Comparison of ENCODE assay signal across 10 mouse cellular contexts in genomic region chr11:55184733-55185291, GRCm38 (mm10). TPM values are rescaled to one million over a fixed set of nuclear protein-coding genes. Genes with fewer than 3 reads are reported as not detected.
DNase-seq lines count a peak whose midpoint lies in the region; ATAC-seq and TF ChIP-seq lines count a peak whose summit lies in the region.
"Had no signal": no experiment of that assay in that cellular context is flagged by ENCODE, and none has a peak within 500 bp of the region (broad histone marks: within the 10 kb centered on the region; RNA-seq: fewer than 3 reads in every experiment).

TSS of gene Slc36a2 (minus strand) at chr11:55185077.

- peak in 1 of 2 experiments; percentile 31 for DNase-seq in heart, adult 2 months
- no peak for DNase-seq in heart, adult 11 months
- no peak for DNase-seq in adrenal gland, adult 18-20 months (ENCODE audit: low spot score in 2 of 2)
- peak; percentile 45 for DNase-seq in lung, embryonic 14.5 days
- no peak for DNase-seq in left cerebral cortex, adult 11 months (ENCODE audit: low spot score)
- DNase-seq in forebrain, postnatal 0 days: no peak

- no peaks in the 10 kb centered on the region for H3K9me3 ChIP-seq in lung, embryonic 14.5 days (ENCODE audit: low read depth, low read length)
- H3K9me3 ChIP-seq in forebrain, postnatal 0 days (ENCODE audit: low read length): no peaks in the 10 kb centered on the region
- H3K9me3 ChIP-seq in midbrain, embryonic 15.5 days: no peaks in the 10 kb centered on the region
- H3K9me3 ChIP-seq: hindbrain, embryonic 10.5 days had no signal

- 34% methylated on average over 10 of the region's 10 CpGs for WGBS in heart, adult 2 months
- 26% methylated on average over 10 of the region's 10 CpGs for WGBS in lung, embryonic 14.5 days
- WGBS in forebrain, postnatal 0 days: 24% methylated on average over 10 of the region's 10 CpGs
- 25% methylated on average over 10 of the region's 10 CpGs for WGBS in midbrain, embryonic 15.5 days

- peak within 1 kb of the TSS; percentile 18; the same call in 1 of the 2 replicates for H3K4me3 ChIP-seq in heart, adult 2 months
- no peak within 1 kb of the TSS for H3K4me3 ChIP-seq in lung, embryonic 14.5 days (ENCODE audit: low read depth, low read length)
- no peak within 1 kb of the TSS for H3K4me3 ChIP-seq in forebrain, postnatal 0 days (ENCODE audit: low read depth, low read length)
- H3K4me3 ChIP-seq in midbrain, embryonic 15.5 days: no peak within 1 kb of the TSS
- H3K4me3 ChIP-seq: hindbrain, embryonic 10.5 days; megakaryocyte, embryonic 14.5 days had no signal

- TF ChIP-seq EP300 in heart, adult 2 months (IDR thresholded peaks at IDR 0.05; ENCODE audit: insufficient read depth, low read depth, low read length): no peak

- TF ChIP-seq CTCF in heart, adult 2 months (IDR thresholded peaks at IDR 0.05): no peak
- no peak for TF ChIP-seq CTCF in lung, embryonic 14.5 days (IDR thresholded peaks at IDR 0.05; ENCODE audit: low read depth)
- no peak for TF ChIP-seq CTCF in forebrain, postnatal 0 days (IDR thresholded peaks at IDR 0.05; ENCODE audit: low read depth)

- no peak within 1 kb of the TSS for H3K27ac ChIP-seq in heart, adult 2 months
- no peak within 1 kb of the TSS for H3K27ac ChIP-seq in lung, embryonic 14.5 days (ENCODE audit: low read depth)
- H3K27ac ChIP-seq in forebrain, postnatal 0 days (ENCODE audit: low read depth, low read length): no peak within 1 kb of the TSS
- no peak within 1 kb of the TSS for H3K27ac ChIP-seq in midbrain, embryonic 15.5 days

- H3K27me3 ChIP-seq in heart, adult 2 months (ENCODE audit: control insufficient read depth, insufficient read depth, low read length): no peaks in the 10 kb centered on the region
- H3K27me3 ChIP-seq in lung, embryonic 14.5 days (ENCODE audit: insufficient read depth, low read length): no peaks in the 10 kb centered on the region
- no peaks in the 10 kb centered on the region for H3K27me3 ChIP-seq in forebrain, postnatal 0 days (ENCODE audit: insufficient read depth, low read length)
- H3K27me3 ChIP-seq in midbrain, embryonic 15.5 days (replicated peaks): no peaks in the 10 kb centered on the region

- intact Hi-C loops in heart, adult 2 months (cut with DNase I): no loop called here

- no peak within 1 kb of the TSS; the same call in 1 of the 2 replicates for H3K9ac ChIP-seq in heart, adult 2 months (ENCODE audit: low read depth, low read length)
- no peak within 1 kb of the TSS for H3K9ac ChIP-seq in lung, embryonic 14.5 days
- no peak within 1 kb of the TSS for H3K9ac ChIP-seq in forebrain, postnatal 0 days
- H3K9ac ChIP-seq in midbrain, embryonic 15.5 days: no peak within 1 kb of the TSS

- peak; percentile 42; the same call in 1 of the 2 replicates for TF ChIP-seq POLR2A in heart, adult 2 months (IDR thresholded peaks at IDR 0.05; ENCODE audit: insufficient read depth, low read depth, low read length)

- no peaks in the 10 kb centered on the region for H3K36me3 ChIP-seq in heart, adult 2 months (ENCODE audit: control insufficient read depth, insufficient read depth, low read length)
- H3K36me3 ChIP-seq in lung, embryonic 14.5 days (ENCODE audit: insufficient read depth): no peaks in the 10 kb centered on the region
- H3K36me3 ChIP-seq in forebrain, postnatal 0 days (ENCODE audit: insufficient read depth): no peaks in the 10 kb centered on the region
- H3K36me3 ChIP-seq in midbrain, embryonic 15.5 days (replicated peaks): no peaks in the 10 kb centered on the region
- H3K36me3 ChIP-seq: hindbrain, embryonic 10.5 days had no signal

- peak; percentile 55 for ATAC-seq in granulocyte monocyte progenitor cell, adult 5-6 weeks (replicated peaks; ENCODE audit: poor library complexity, severe bottlenecking)
- ATAC-seq in lung, embryonic 14.5 days (ENCODE audit: insufficient read depth): no peak
- ATAC-seq in forebrain, postnatal 0 days: no peak
- ATAC-seq in midbrain, embryonic 15.5 days (replicated peaks): no peak

- H3K4me1 ChIP-seq in heart, adult 2 months (ENCODE audit: control insufficient read depth, insufficient read depth, low read length): peaks cover 4% of the 10 kb centered on the region
- H3K4me1 ChIP-seq in lung, embryonic 14.5 days (ENCODE audit: insufficient read depth): 0 out of 2 replicates have a peak, but pooled peaks cover 5% of the 10 kb centered on the region
- no peaks in the 10 kb centered on the region for H3K4me1 ChIP-seq in forebrain, postnatal 0 days (ENCODE audit: insufficient read depth)
- no peaks in the 10 kb centered on the region for H3K4me1 ChIP-seq in midbrain, embryonic 15.5 days

- no peaks in the 10 kb centered on the region for H3K79me2 ChIP-seq in heart, adult 2 months (replicated peaks; ENCODE audit: control insufficient read depth, insufficient read depth, low read length)

- no peak within 1 kb of the TSS for H3K4me2 ChIP-seq in lung, embryonic 14.5 days
- no peak within 1 kb of the TSS for H3K4me2 ChIP-seq in forebrain, postnatal 0 days (ENCODE audit: low read depth)
- no peak within 1 kb of the TSS for H3K4me2 ChIP-seq in midbrain, embryonic 15.5 days

RNA-seq across cellular contexts. Expression of gene Slc36a2, which starts in this region (rescaled TPM):
- total RNA-seq in heart, adult 2 months (2021): 10 to 100 TPM; 10.6 to 12.1 TPM
- polyA plus RNA-seq in heart, adult 2 months (2012; rRNA removed): 70.1 and 80.6 TPM in 2 replicates
- total RNA-seq in adrenal gland, adult 18-20 months (2021): 100 to 1,000 TPM in 1 of 2 experiments, 10 to 100 TPM in 1; 81.9 to 164 TPM
- 6.5 and 7.6 TPM in 2 replicates for total RNA-seq in granulocyte monocyte progenitor cell, adult 5-6 weeks (2014; fragmentation: Nextera tagmentation)
- total RNA-seq in granulocyte monocyte progenitor cell, adult 5-6 weeks (2017): 1.9 and 2.8 TPM in 2 replicates
- 1.1 and 1.2 TPM in 2 replicates for polyA plus RNA-seq in lung, embryonic 14.5 days (2014; fragmentation: Nextera tagmentation; extraction: Ambion mirVana)
- total RNA-seq in forebrain, postnatal 0 days (2014; rRNA removed): 0.69 and 1.4 TPM in 2 replicates
- polyA plus RNA-seq in forebrain, postnatal 0 days (2015; fragmentation: Nextera tagmentation; extraction: Ambion mirVana): 0.08 and 0.40 TPM in 2 replicates
- 0.24 and 0.28 TPM in 2 replicates for polyA plus RNA-seq in midbrain, embryonic 15.5 days (2015; fragmentation: Nextera tagmentation; extraction: Ambion mirVana)

Comparison
In these comparisons a context has a peak if more than half of its experiments do, and no peak if none do; other contexts are left out.
1. RNA of gene Slc36a2 (total RNA-seq): 81.9 to 164 TPM in adrenal gland, adult 18-20 months; 10.6 to 12.1 TPM in heart, adult 2 months, 1.9 to 7.6 TPM in granulocyte monocyte progenitor cell, adult 5-6 weeks and 0.69 to 1.4 TPM in forebrain, postnatal 0 days; every median in the first group is over 4 times any median in the second.
2. RNA of gene Slc36a2 (polyA plus RNA-seq): 70.1 to 80.6 TPM in heart, adult 2 months; 1.1 to 1.2 TPM in lung, embryonic 14.5 days, 0.08 to 0.40 TPM in forebrain, postnatal 0 days and 0.24 to 0.28 TPM in midbrain, embryonic 15.5 days; every median in the first group is over 10 times any median in the second.